Mouse (Mus musculus) heart, embryonic 14.5 days (tissue): Measurements from ENCODE around the gene Lrpap1. TPM values are rescaled to one million over a fixed set of nuclear protein-coding genes. Genes with fewer than 3 reads are reported as not detected.

Experiments
- ATAC-seq: fragments of 200-750 bp; cut with Nextera tagmentation; 2 replicates; pipeline ENCODE4 v1.8.0; 2017; ENCODE audit warnings: low read depth, moderate TSS enrichment; ENCODE audit not compliant: insufficient number of reproducible peaks, insufficient read depth, low FRiP score
- H3K27ac ChIP-seq, 2 experiments: fragments of 200-500 bp in 1 of 2; fragments of 300-500 bp in 1 of 2; sonication (generic) in 1 of 2; replicated peaks in 1 of 2; 2 replicates each; pipeline ENCODE4 v1.5.1; 2012 to 2014; ENCODE audit warnings: low read depth in 2 of 2, low read length in 2 of 2, control low read depth in 1 of 2, mild to moderate bottlenecking in 1 of 2, mixed read lengths in 1 of 2; ENCODE audit not compliant: control insufficient read depth in 1 of 2, insufficient read depth in 1 of 2
- H3K27me3 ChIP-seq: fragments of 300-500 bp; sonication (generic); 2 replicates; pipeline ENCODE4 v1.6.1; 2014; ENCODE audit warnings: mild to moderate bottlenecking, low read length, control low read depth; ENCODE audit not compliant: control insufficient read depth, insufficient read depth
- H3K36me3 ChIP-seq: fragments of 300-500 bp; sonication (generic); 2 replicates; pipeline ENCODE4 v1.6.1; 2014; ENCODE audit warnings: mild to moderate bottlenecking, control low read depth, low read length, mixed read lengths; ENCODE audit not compliant: control insufficient read depth, insufficient read depth
- H3K4me1 ChIP-seq, 2 experiments: fragments of 200-500 bp in 1 of 2; fragments of 300-500 bp in 1 of 2; sonication (generic) in 1 of 2; 2 replicates each; pipeline ENCODE4 v1.6.1; 2012 to 2014; ENCODE audit warnings: low read length in 2 of 2, control low read depth in 1 of 2, mixed read lengths in 1 of 2; ENCODE audit not compliant: control insufficient read depth in 2 of 2, insufficient read depth in 2 of 2
- H3K4me2 ChIP-seq: fragments of 300-500 bp; sonication (generic); 2 replicates; pipeline ENCODE4 v1.6.1; 2014; ENCODE audit warnings: mild to moderate bottlenecking, low read length
- H3K4me3 ChIP-seq, 2 experiments: fragments of 200-500 bp in 1 of 2; fragments of 300-500 bp in 1 of 2; sonication (generic) in 1 of 2; 2 replicates each; pipeline ENCODE4 v1.5.1; 2012 to 2014; ENCODE audit warnings: low read length in 2 of 2, mild to moderate bottlenecking in 2 of 2, control low read depth in 1 of 2, low read depth in 1 of 2, moderate library complexity in 1 of 2; ENCODE audit not compliant: control insufficient read depth in 1 of 2, insufficient read depth in 1 of 2
- H3K9ac ChIP-seq: fragments of 300-500 bp; sonication (generic); 2 replicates; pipeline ENCODE4 v1.6.1; 2014; ENCODE audit warnings: mild to moderate bottlenecking, low read length
- H3K9me3 ChIP-seq: fragments of 300-500 bp; sonication (generic); 2 replicates; pipeline ENCODE4 v1.6.1; 2016; ENCODE audit warnings: low read length, control low read depth; ENCODE audit not compliant: control insufficient read depth
- WGBS: fragments of 180-500 bp; shearing (Covaris S2); extraction: QIAGEN DNeasy Blood & Tissue Kit; methylation state at CpG from one replicate; pipeline ENCODE4 v1.1.7; 2014; 5-methylcytosine and 5-hydroxymethylcytosine counted together
- polyA plus RNA-seq: library from polyadenylated mRNA; unstranded; fragments of >200 nt; fragmentation: Nextera tagmentation; extraction: Ambion mirVana; gene quantifications from 2 replicates; pipeline ENCODE4 v1.2.1, GENCODE M21; 2014

Gene Lrpap1
- polyA plus RNA-seq, 1 experiment from 2014 or later, result 150 TPM

DNA sequence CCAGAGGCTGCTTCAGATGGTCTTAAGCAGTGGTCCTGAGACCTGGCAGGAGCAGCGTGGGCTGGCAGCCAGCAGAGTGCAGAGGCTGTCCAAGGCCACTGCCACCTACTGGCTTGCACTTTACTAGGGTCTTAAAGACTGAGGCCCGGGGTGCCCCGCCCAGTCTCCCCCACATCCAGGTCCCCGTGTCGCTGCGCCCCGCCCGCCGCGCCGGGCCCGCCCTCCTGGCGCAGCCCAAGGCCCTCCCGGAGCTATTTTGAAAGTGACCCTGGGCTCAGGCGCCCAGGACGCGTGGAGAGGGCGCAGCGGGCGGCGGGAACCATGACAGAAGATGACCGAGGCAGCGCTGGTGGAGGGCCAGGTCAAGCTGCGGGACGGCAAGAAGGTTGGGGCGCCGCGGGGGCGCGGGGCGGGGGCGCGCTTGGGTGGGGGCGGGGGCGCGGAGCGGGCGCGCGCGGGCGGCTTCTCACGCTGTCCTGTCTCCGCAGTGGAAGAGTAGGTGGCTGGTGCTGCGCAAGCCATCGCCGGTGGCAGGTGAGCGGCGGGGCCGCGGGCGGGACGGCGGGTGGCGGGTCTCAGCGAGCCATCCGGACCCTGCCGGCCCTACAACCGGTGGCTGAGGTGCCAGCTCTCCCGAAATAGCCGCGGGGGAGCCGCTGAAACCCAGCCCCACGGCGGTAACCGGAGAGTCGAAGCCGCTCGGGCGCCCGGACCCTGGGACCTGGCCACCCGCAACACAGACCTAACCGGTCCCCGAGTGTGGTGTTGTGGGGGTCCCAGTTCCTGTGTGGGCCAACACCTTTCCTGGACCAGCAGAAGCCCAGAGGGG is 48.7 kb downstream of the Lrpap1 start, which contains the start of gene Dok7:
Gene Dok7 (plus strand): TSS at position 163 of the 829 bp plus-strand sequence.
- peak; percentile 66 for ATAC-seq
- Histone ChIP-seq H3K27ac (peak within 1 kb of the TSS in 1 of 2 experiments; percentile 77; a peak in 2 of 4 replicates), H3K4me3 (peak within 1 kb of the TSS; percentile 59 to 71)

DNA sequence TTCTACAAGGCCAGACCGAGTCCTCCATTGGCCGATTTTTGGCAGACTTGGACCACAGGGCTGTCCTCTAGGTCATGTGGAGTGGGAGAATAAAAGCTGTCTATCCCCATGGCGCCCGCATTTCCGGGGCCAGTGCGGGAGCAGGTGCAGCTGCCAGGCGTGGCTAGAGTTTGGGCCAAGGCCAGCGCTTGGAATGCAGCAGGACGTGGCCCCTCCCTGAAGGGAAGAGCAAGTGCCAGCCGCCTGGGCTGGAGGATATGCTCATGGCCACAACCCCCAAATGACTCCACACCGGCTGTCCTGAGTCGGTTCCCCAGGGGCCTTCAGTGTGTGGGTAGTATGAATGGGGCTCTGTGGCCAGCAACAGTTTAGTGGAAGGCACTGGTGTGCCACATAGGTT is 50.5 kb downstream of the Lrpap1 start:
- no peaks in the 10 kb centered on the region for H3K9me3 ChIP-seq
- no peak overlapping the region for H3K4me3 ChIP-seq
- no peak for ATAC-seq
- peaks cover 17 to 32% of the 10 kb centered on the region in 2 experiments for H3K4me1 ChIP-seq
- H3K27me3 ChIP-seq, result peaks cover 11% of the 10 kb centered on the region; the same call in 1 of the 2 replicates
- no peak overlapping the region for H3K9ac ChIP-seq
- 67% methylated on average over 12 of the region's 12 CpGs for WGBS
- no peaks in the 10 kb centered on the region for H3K36me3 ChIP-seq
- H3K4me2 ChIP-seq, result no peak overlapping the region
- no peak overlapping the region for H3K27ac ChIP-seq

More for the DNA sequence above, 48.7 kb downstream of the Lrpap1 start, which contains the start of gene Dok7:
- Histone ChIP-seq H3K4me2 (peak within 1 kb of the TSS; percentile 94), H3K9me3 (no peaks in the 10 kb centered on the region), H3K36me3 (no peaks in the 10 kb centered on the region), H3K27me3 (peaks cover 11% of the 10 kb centered on the region; the same call in 1 of the 2 replicates), H3K4me1 (peaks cover 23 to 39% of the 10 kb centered on the region in 2 experiments), H3K9ac (peak within 1 kb of the TSS; percentile 87)
- WGBS, result 1% methylated on average over 58 of the region's 74 CpGs

DNA sequence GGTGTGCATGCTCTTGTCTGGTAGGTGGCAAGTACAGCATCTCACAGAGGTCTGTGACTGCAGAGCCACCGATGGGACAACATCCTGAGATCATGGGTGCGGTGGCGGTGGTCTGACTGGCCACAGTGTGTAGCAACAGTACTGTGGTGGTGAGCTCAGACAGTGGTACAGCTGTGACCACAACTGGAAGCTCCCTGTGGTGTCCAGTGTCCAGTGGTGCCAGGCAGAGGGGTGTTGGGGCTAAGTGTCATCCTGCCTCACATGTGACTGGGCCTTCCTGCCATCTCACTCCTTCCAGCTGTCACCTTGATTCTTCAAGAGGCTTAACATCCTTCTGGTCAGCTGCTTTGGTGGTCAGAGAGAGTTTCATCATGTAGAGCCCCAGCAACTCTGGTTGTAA is 50.9 kb downstream of the Lrpap1 start:
- H3K9ac ChIP-seq, result no peak overlapping the region
- H3K9me3 ChIP-seq, result no peaks in the 10 kb centered on the region
- peaks cover 13 to 27% of the 10 kb centered on the region in 2 experiments for H3K4me1 ChIP-seq
- no peak overlapping the region for H3K4me2 ChIP-seq
- ATAC-seq, result no peak
- H3K4me3 ChIP-seq, result no peak overlapping the region
- peaks cover 11% of the 10 kb centered on the region; the same call in 1 of the 2 replicates for H3K27me3 ChIP-seq
- WGBS, result 79% methylated on average over 3 of the region's 3 CpGs
- H3K36me3 ChIP-seq, result no peaks in the 10 kb centered on the region
- H3K27ac ChIP-seq, result no peak overlapping the region

DNA sequence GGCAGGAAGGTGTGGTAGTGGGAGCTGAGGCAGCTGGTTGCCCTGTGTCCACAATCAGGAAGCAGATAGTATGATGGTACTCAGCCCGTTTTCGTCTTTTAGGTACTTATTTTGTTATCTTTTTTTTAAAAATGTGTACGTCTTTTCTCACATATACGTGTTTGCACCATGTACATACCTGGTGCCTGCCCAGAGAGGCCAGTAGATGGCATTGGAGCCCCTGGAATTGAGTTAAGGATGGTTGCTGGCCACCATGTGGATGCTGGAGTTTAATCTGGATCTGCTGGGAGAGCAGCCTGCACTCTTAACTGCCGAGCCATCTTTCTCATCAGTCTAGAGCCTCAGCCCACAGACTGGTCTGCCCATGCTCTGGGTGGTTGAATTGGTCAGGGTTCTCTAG is 55.0 kb downstream of the Lrpap1 start:
- no peak for ATAC-seq
- Histone ChIP-seq H3K9me3 (no peaks in the 10 kb centered on the region), H3K4me2 (no peak overlapping the region), H3K4me1 (peaks cover 0 to 7% of the 10 kb centered on the region in 2 experiments; a peak in 1 of 4 replicates), H3K36me3 (no peaks in the 10 kb centered on the region), H3K27me3 (no peaks in the 10 kb centered on the region), H3K9ac (no peak overlapping the region), H3K4me3 (no peak overlapping the region), H3K27ac (no peak overlapping the region)
- 60% methylated on average over 5 of the region's 5 CpGs for WGBS

DNA sequence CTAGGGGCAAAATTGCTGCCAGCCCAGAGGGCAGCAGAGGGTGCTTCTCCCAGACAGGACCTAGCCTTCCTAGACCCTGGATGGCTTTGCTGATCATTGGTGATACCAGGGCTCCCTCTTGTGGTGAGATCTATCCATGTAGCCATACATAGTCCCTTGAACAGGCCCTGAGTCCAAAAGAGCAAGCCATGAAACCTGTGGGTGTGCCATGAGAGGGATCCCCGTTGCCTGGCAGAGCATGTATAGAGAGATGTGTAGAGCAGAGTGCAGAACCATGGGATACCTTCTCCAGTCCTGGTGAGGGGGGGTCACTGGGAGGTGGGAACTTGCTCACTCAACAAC is 62.5 kb downstream of the Lrpap1 start:
- ATAC-seq, result no peak
- Histone ChIP-seq H3K9me3 (no peaks in the 10 kb centered on the region), H3K27ac (no peak overlapping the region), H3K4me3 (no peak overlapping the region), H3K4me1 (no peaks in the 10 kb centered on the region), H3K4me2 (no peak overlapping the region), H3K27me3 (peaks cover 3% of the 10 kb centered on the region; the same call in 1 of the 2 replicates), H3K36me3 (no peaks in the 10 kb centered on the region), H3K9ac (no peak overlapping the region)
- WGBS, result 15% methylated on average over 1 of the region's 1 CpGs

DNA sequence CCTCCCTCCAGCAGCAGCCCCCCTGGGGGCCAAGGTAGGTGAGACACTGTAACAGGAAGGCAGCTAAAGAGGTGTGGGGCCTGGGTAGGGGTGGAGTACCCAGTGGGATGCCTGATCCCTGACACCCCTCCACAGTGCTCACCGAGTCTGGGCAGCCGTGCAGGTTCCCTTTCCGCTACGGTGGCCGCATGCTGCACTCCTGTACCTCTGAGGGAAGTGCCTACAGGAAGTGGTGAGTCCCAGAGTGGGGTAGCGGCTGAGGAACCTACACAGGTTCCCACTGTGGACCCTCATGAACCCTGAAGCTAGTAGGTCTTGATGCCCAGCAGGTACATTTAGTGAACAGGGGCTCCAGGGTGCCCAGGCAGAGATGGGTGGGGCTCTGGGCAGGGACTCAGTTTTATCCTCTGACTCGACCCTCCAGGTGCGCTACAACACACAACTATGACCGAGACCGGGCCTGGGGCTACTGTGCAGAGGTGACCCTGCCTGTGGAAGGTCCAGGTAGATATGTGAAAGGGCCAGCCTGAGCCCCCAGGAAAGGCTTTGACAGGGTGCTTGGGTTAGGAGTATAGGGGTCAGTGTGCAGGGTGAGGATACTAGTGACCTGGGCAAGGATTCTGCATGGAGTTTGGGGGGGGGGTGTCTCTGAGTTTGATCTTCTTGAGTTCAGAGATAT is 63.0 kb downstream of the Lrpap1 start:
- Histone ChIP-seq H3K4me1 (no peaks in the 10 kb centered on the region), H3K36me3 (no peaks in the 10 kb centered on the region), H3K27me3 (peaks cover 3% of the 10 kb centered on the region; the same call in 1 of the 2 replicates), H3K4me2 (no peak overlapping the region), H3K4me3 (no peak overlapping the region), H3K9me3 (no peaks in the 10 kb centered on the region), H3K9ac (no peak overlapping the region), H3K27ac (no peak overlapping the region)
- WGBS, result 59% methylated on average over 10 of the region's 10 CpGs
- ATAC-seq, result no peak
